Mouse (Mus musculus) kidney, postnatal 0 days (tissue): Measurements from ENCODE around the gene 1700001P01Rik. TPM values are rescaled to one million over a fixed set of nuclear protein-coding genes. Genes with fewer than 3 reads are reported as not detected.

Source experiments
- ATAC-seq: fragments of 200-750 bp; cut with Nextera tagmentation; replicated peaks from 2 replicates; pipeline ENCODE4 v1.8.0; 2017; ENCODE audit warnings: low read depth, moderate number of reproducible peaks, moderate TSS enrichment, moderate library complexity; ENCODE audit not compliant: low FRiP score
- DNase-seq: peaks from one replicate; pipeline ENCODE4 v3.0.0-alpha.2; 2016; ENCODE audit warnings: low spot score
- H3K27ac ChIP-seq: fragments of 300-500 bp; sonication (generic); 2 replicates; pipeline ENCODE4 v1.5.1; 2014; ENCODE audit warnings: mild to moderate bottlenecking
- H3K27me3 ChIP-seq: fragments of 300-500 bp; sonication (generic); 2 replicates; pipeline ENCODE4 v1.6.1; 2014; ENCODE audit warnings: low read length, mixed read lengths; ENCODE audit not compliant: insufficient read depth
- H3K36me3 ChIP-seq: fragments of 300-500 bp; sonication (generic); 2 replicates; pipeline ENCODE4 v1.6.1; 2014; ENCODE audit warnings: low read length, mixed read lengths; ENCODE audit not compliant: insufficient read depth
- H3K4me1 ChIP-seq: fragments of 300-500 bp; sonication (generic); replicated peaks from 2 replicates; pipeline ENCODE4 v1.6.1; 2014; ENCODE audit warnings: antibody characterized with exemption, low read length, mixed read lengths; ENCODE audit not compliant: insufficient read depth
- H3K4me2 ChIP-seq: fragments of 300-500 bp; sonication (generic); 2 replicates; pipeline ENCODE4 v1.6.1; 2014; ENCODE audit warnings: mild to moderate bottlenecking, low read length, moderate library complexity, mixed read lengths
- H3K4me3 ChIP-seq: fragments of 300-500 bp; sonication (generic); replicated peaks from 2 replicates; pipeline ENCODE4 v1.5.1; 2014; ENCODE audit warnings: low read depth, low read length
- H3K9ac ChIP-seq: fragments of 300-500 bp; sonication (generic); 2 replicates; pipeline ENCODE4 v1.6.1; 2014; ENCODE audit warnings: low read depth, low read length
- H3K9me3 ChIP-seq: fragments of 300-500 bp; sonication (generic); replicated peaks from 2 replicates; pipeline ENCODE4 v1.6.1; 2016; ENCODE audit warnings: low read length, inconsistent platforms, mixed read lengths
- CTCF ChIP-seq: IDR thresholded peaks from 2 replicates; pipeline ENCODE4 v1.5.1; 2016; ENCODE audit warnings: antibody characterized with exemption, low read depth, mild to moderate bottlenecking, moderate library complexity
- WGBS: fragments of 180-500 bp; shearing (Covaris S2); extraction: QIAGEN DNeasy Blood & Tissue Kit; methylation state at CpG from one replicate; pipeline ENCODE4 v1.1.7; 2014; 5-methylcytosine and 5-hydroxymethylcytosine counted together
- microRNA-seq: library from miRNA; unstranded; fragments of <30 nt; microRNA quantifications from one replicate; pipeline ENCODE4, GENCODE M21; 2016
- polyA plus RNA-seq: library from polyadenylated mRNA; unstranded; fragments of >200 nt; fragmentation: Nextera tagmentation; extraction: Ambion mirVana; gene quantifications from 2 replicates; pipeline ENCODE4 v1.2.1, GENCODE M21; 2015

1700001P01Rik gene
- polyA plus RNA-seq, 1 experiment from 2014 or later, result not detected

DNA sequence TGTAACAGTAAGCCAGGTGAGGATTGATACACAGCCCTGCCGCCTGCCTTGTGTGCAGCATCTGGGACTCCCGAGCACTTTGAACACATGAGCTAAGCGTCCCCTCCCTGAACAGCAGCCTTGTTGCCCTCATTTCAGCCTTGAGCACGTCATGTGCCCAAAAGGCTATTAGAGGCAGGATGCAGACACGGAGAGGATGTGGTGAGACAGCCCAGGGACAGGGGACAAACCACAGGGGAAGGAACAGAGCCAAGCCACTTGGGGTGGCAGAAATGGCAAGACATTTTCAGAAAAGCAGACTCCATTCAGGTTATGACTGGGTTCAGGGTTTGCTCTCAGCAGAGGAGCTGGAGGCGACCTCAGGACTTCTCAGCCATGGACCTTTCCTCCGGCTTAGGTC is 47.4 kb downstream of the 1700001P01Rik start:
- no peak overlapping the region for H3K27ac ChIP-seq
- no peaks in the 10 kb centered on the region for H3K27me3 ChIP-seq
- H3K36me3 ChIP-seq, result peaks cover 42% of the 10 kb centered on the region
- no peaks in the 10 kb centered on the region for H3K4me1 ChIP-seq
- no peak for TF ChIP-seq CTCF
- DNase-seq (no peak), ATAC-seq (no peak)
- H3K9ac ChIP-seq, result no peak overlapping the region
- no peaks in the 10 kb centered on the region for H3K9me3 ChIP-seq
- no peak overlapping the region for H3K4me3 ChIP-seq
- no peak overlapping the region for H3K4me2 ChIP-seq
- WGBS, result 67% methylated on average over 7 of the region's 7 CpGs

DNA sequence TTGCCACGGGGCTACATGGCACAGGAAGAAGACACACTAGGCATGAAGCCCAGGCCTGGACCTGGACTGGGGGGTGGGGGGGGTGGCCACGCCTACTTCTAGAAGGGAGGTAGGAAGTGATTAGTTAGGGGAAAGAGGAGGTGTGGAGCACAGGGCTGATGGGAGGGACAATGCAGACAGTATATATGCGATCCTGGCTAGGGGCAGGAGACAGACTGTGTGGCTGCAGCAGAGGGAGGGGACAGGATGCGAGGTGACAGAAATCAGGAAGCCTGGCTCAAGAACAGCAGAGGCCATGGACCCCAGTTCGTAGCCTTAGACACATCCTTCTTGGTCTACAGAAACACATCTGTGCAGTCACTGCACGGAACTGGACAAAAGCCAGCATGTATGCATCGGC is 52.0 kb downstream of the 1700001P01Rik start:
- Histone ChIP-seq H3K36me3 (peaks cover 44% of the 10 kb centered on the region), H3K4me2 (no peak overlapping the region), H3K9ac (no peak overlapping the region), H3K27me3 (no peaks in the 10 kb centered on the region), H3K27ac (no peak overlapping the region), H3K4me3 (no peak overlapping the region), H3K4me1 (no peaks in the 10 kb centered on the region), H3K9me3 (no peaks in the 10 kb centered on the region)
- ATAC-seq (no peak), DNase-seq (peak; percentile 36)
- WGBS, result 71% methylated on average over 7 of the region's 7 CpGs
- no peak for TF ChIP-seq CTCF

Small RNAs within 50 kb of the gene (microRNA-seq; reads per million reads assigned to microRNA genes)
- not detected for gene Mir8102

Other genes with a start within 250 kb of the 1700001P01Rik start
- 0.59 and 0.70 TPM in 2 replicates for gene Srcin1, start 199.7 kb downstream of the 1700001P01Rik start, polyA plus RNA-seq
- 2.9 and 4.1 TPM in 2 replicates for gene Epop, start 146.2 kb downstream of the 1700001P01Rik start, polyA plus RNA-seq
- gene Mllt6, start 112.5 kb downstream of the 1700001P01Rik start, polyA plus RNA-seq, result 2.3 TPM in 2 replicates
- 69.2 and 70.9 TPM in 2 replicates for gene Cisd3, start 90.1 kb downstream of the 1700001P01Rik start, polyA plus RNA-seq
- 10.4 and 11.4 TPM in 2 replicates for gene Pcgf2, start 75.4 kb downstream of the 1700001P01Rik start, polyA plus RNA-seq
- gene Psmb3, start 72.5 kb downstream of the 1700001P01Rik start, polyA plus RNA-seq, result 504 and 541 TPM in 2 replicates
- 1.5 TPM in 2 replicates for gene Pip4k2b, start 31.2 kb downstream of the 1700001P01Rik start, polyA plus RNA-seq
- gene Cwc25, start 9.4 kb downstream of the 1700001P01Rik start, polyA plus RNA-seq, result 13.9 and 14.8 TPM in 2 replicates
- 716 and 863 TPM in 2 replicates for gene Rpl23, start 6.5 kb upstream of the 1700001P01Rik start, polyA plus RNA-seq
- gene Lasp1, start 23.1 kb upstream of the 1700001P01Rik start, polyA plus RNA-seq, result 87.7 and 96.4 TPM in 2 replicates
- 5.1 and 5.6 TPM in 2 replicates for gene B230217C12Rik, start 64.9 kb upstream of the 1700001P01Rik start, polyA plus RNA-seq
- gene Fbxo47, start 108.2 kb upstream of the 1700001P01Rik start, polyA plus RNA-seq, result 0.61 and 0.95 TPM in 2 replicates
- gene Plxdc1, start 210.5 kb upstream of the 1700001P01Rik start, polyA plus RNA-seq, result 1.8 and 2.1 TPM in 2 replicates
- gene Arl5c, start 220.3 kb upstream of the 1700001P01Rik start, polyA plus RNA-seq, result 2.0 and 3.1 TPM in 2 replicates
- 8.8 and 9.0 TPM in 2 replicates for gene Cacnb1, start 247.1 kb upstream of the 1700001P01Rik start, polyA plus RNA-seq